Mouse (Mus musculus): ENCODE data around the gene Polr3a.

GRCm38 (mm10) chr14:24508070-24508773 lies 21.4 kb upstream of the Polr3a start:
- TF ChIP-seq GATA1 (IDR thresholded peaks at IDR 0.05; ENCODE audit: borderline replicate concordance, low read length) (no peak), FLI1 (IDR thresholded peaks at IDR 0.05; ENCODE audit: low read length) (no peak)

Measured in megakaryocyte, embryonic 14.5 days (primary cell).